Mouse (Mus musculus) hindbrain, postnatal 0 days (tissue): ENCODE results near the gene Icam5. TPM values are rescaled to one million over a fixed set of nuclear protein-coding genes. Genes with fewer than 3 reads are reported as not detected.
"Not testable (repeated sequence)": the region's sequence is repeated elsewhere in the genome, so short reads cannot be mapped to it uniquely, and the experiment has no call there.

ENCODE experiments used
- ATAC-seq: fragments of 200-750 bp; cut with Nextera tagmentation; 2 replicates; pipeline ENCODE4 v1.8.0; 2017; ENCODE audit warnings: mild to moderate bottlenecking, moderate TSS enrichment, moderate library complexity
- DNase-seq: peaks from one replicate; pipeline ENCODE4 v3.0.0-alpha.2; 2015; ENCODE audit warnings: low spot score
- H3K27ac ChIP-seq: fragments of 300-500 bp; sonication (generic); 2 replicates; pipeline ENCODE4 v1.5.1; 2014; ENCODE audit warnings: mild to moderate bottlenecking
- H3K27me3 ChIP-seq: fragments of 300-500 bp; sonication (generic); 2 replicates; pipeline ENCODE4 v1.6.1; 2014; ENCODE audit warnings: low read length, mixed read lengths; ENCODE audit not compliant: insufficient read depth
- H3K36me3 ChIP-seq: fragments of 300-500 bp; sonication (generic); 2 replicates; pipeline ENCODE4 v1.6.1; 2014; ENCODE audit warnings: low read length, mixed read lengths; ENCODE audit not compliant: insufficient read depth
- H3K4me1 ChIP-seq: fragments of 300-500 bp; sonication (generic); 2 replicates; pipeline ENCODE4 v1.6.1; 2014; ENCODE audit warnings: antibody characterized with exemption, low read length, mixed read lengths; ENCODE audit not compliant: insufficient read depth
- H3K4me2 ChIP-seq: fragments of 300-500 bp; sonication (generic); 2 replicates; pipeline ENCODE4 v1.6.1; 2014; ENCODE audit warnings: low read depth, mild to moderate bottlenecking, low read length, moderate library complexity, mixed read lengths
- H3K4me3 ChIP-seq: fragments of 300-500 bp; sonication (generic); 2 replicates; pipeline ENCODE4 v1.5.1; 2014; ENCODE audit warnings: low read length
- H3K9ac ChIP-seq: fragments of 300-500 bp; sonication (generic); replicated peaks from 2 replicates; pipeline ENCODE4 v1.6.1; 2014; ENCODE audit warnings: mild to moderate bottlenecking, low read length, moderate library complexity, mixed read lengths
- H3K9me3 ChIP-seq: fragments of 300-500 bp; sonication (generic); 2 replicates; pipeline ENCODE4 v1.6.1; 2016; ENCODE audit warnings: low read length, mixed read lengths
- CTCF ChIP-seq: IDR thresholded peaks from 2 replicates; pipeline ENCODE4 v1.5.1; 2016; ENCODE audit warnings: antibody characterized with exemption, control low read depth, low read depth
- WGBS: fragments of 180-500 bp; shearing (Covaris S2); extraction: QIAGEN DNeasy Blood & Tissue Kit; methylation state at CpG from one replicate; pipeline ENCODE4 v1.1.7; 2014; 5-methylcytosine and 5-hydroxymethylcytosine counted together
- polyA plus RNA-seq: library from polyadenylated mRNA; unstranded; fragments of >200 nt; fragmentation: Nextera tagmentation; extraction: Ambion mirVana; gene quantifications from 2 replicates; pipeline ENCODE4 v1.2.1, GENCODE M21; 2015
- total RNA-seq: library from RNA; depleted of rRNA; stranded (reverse); fragments of >200 nt; gene quantifications from 2 replicates; pipeline ENCODE4 v1.2.3, GENCODE M21; 2014

Gene Icam5
- total and polyA plus RNA-seq, 2 experiments from 2014 or later = 3.7 to 9.1 TPM

- Histone ChIP-seq H3K4me1 (no peaks in the 10 kb centered on the region), H3K9ac (no peak overlapping the region), H3K27ac (no peak overlapping the region), H3K27me3 (no peaks in the 10 kb centered on the region), H3K4me3 (no peak overlapping the region), H3K9me3 (no peaks in the 10 kb centered on the region), H3K4me2 (no peak overlapping the region), H3K36me3 (no peaks in the 10 kb centered on the region)
- TF ChIP-seq CTCF = no peak
- DNase-seq (no peak), ATAC-seq (no peak)
- WGBS = 49% methylated on average over 5 of the region's 5 CpGs
Observed at GRCm38 (mm10) chr9:20993165-20993898, 38.5 kb upstream of the Icam5 start.

GRCm38 (mm10) chr9:20995069-20995468 is 36.8 kb upstream of the Icam5 start:
- Histone ChIP-seq H3K9ac (no peak overlapping the region), H3K36me3 (no peaks in the 10 kb centered on the region), H3K27me3 (no peaks in the 10 kb centered on the region), H3K4me1 (no peaks in the 10 kb centered on the region), H3K4me2 (no peak overlapping the region), H3K27ac (no peak overlapping the region), H3K9me3 (no peaks in the 10 kb centered on the region), H3K4me3 (no peak overlapping the region)
- DNase-seq (no peak), ATAC-seq (no peak)
- 68% methylated on average over 3 of the region's 3 CpGs for WGBS
- no peak for TF ChIP-seq CTCF

GRCm38 (mm10) chr9:20997065-20997464 is 34.8 kb upstream of the Icam5 start:
- no peak overlapping the region for H3K4me2 ChIP-seq
- H3K9ac ChIP-seq = no peak overlapping the region
- ATAC-seq (no peak), DNase-seq (no peak)
- H3K4me3 ChIP-seq = no peak overlapping the region
- H3K27ac ChIP-seq = no peak overlapping the region
- H3K36me3 ChIP-seq = no peaks in the 10 kb centered on the region
- WGBS = 92% methylated on average over 8 of the region's 8 CpGs
- H3K9me3 ChIP-seq = no peaks in the 10 kb centered on the region
- H3K4me1 ChIP-seq = no peaks in the 10 kb centered on the region
- no peaks in the 10 kb centered on the region for H3K27me3 ChIP-seq
- TF ChIP-seq CTCF = no peak

- peak; percentile 46 for DNase-seq
- TF ChIP-seq CTCF = peak; percentile 63
- H3K27ac ChIP-seq, H3K4me3 ChIP-seq, H3K4me1 ChIP-seq, H3K9ac ChIP-seq, H3K9me3 ChIP-seq, ATAC-seq, H3K27me3 ChIP-seq, H3K36me3 ChIP-seq, H3K4me2 ChIP-seq: not testable (repeated sequence)
- 76% methylated on average over 1 of the region's 1 CpGs for WGBS
Observed at GRCm38 (mm10) chr9:20998337-20998736, 33.5 kb upstream of the Icam5 start.

GRCm38 (mm10) chr9:21000811-21001210 is 31.1 kb upstream of the Icam5 start:
- Histone ChIP-seq H3K4me1 (no peaks in the 10 kb centered on the region), H3K4me2 (no peak overlapping the region), H3K27me3 (no peaks in the 10 kb centered on the region), H3K4me3 (no peak overlapping the region), H3K9me3 (no peaks in the 10 kb centered on the region), H3K27ac (no peak overlapping the region), H3K36me3 (peaks cover 6% of the 10 kb centered on the region; the same call in 1 of the 2 replicates), H3K9ac (no peak overlapping the region)
- no peak for ATAC-seq
- DNase-seq = peak; percentile 34
- TF ChIP-seq CTCF = peak; percentile 54

- ATAC-seq (no peak), DNase-seq (no peak)
- H3K4me2 ChIP-seq = no peak overlapping the region
- H3K9me3 ChIP-seq = no peaks in the 10 kb centered on the region
- H3K4me1 ChIP-seq = no peaks in the 10 kb centered on the region
- WGBS = 73% methylated on average over 6 of the region's 6 CpGs
- no peak for TF ChIP-seq CTCF
- H3K27me3 ChIP-seq = no peaks in the 10 kb centered on the region
- no peak overlapping the region for H3K9ac ChIP-seq
- peak overlapping the region; percentile 87; the same call in 1 of the 2 replicates for H3K4me3 ChIP-seq
- peaks cover 9% of the 10 kb centered on the region for H3K36me3 ChIP-seq
- no peak overlapping the region for H3K27ac ChIP-seq
Observed at GRCm38 (mm10) chr9:21001651-21002200, 30.1 kb upstream of the Icam5 start.

GRCm38 (mm10) chr9:21002270-21002626 is 29.6 kb upstream of the Icam5 start:
- peak overlapping the region; percentile 86 for H3K4me2 ChIP-seq
- peak overlapping the region; percentile 77 for H3K27ac ChIP-seq
- DNase-seq (no peak), ATAC-seq (peak; percentile 41; the same call in 1 of the 2 replicates)
- TF ChIP-seq CTCF = no peak
- WGBS = 10% methylated on average over 7 of the region's 7 CpGs
- peak overlapping the region; percentile 87 for H3K4me3 ChIP-seq
- no peaks in the 10 kb centered on the region for H3K27me3 ChIP-seq
- no peaks in the 10 kb centered on the region for H3K9me3 ChIP-seq
- H3K9ac ChIP-seq = peak overlapping the region; percentile 86
- peaks cover 14% of the 10 kb centered on the region for H3K36me3 ChIP-seq
- no peaks in the 10 kb centered on the region for H3K4me1 ChIP-seq
